Mouse (Mus musculus): ENCODE measurements around the gene Fli1. TPM values are rescaled to one million over a fixed set of nuclear protein-coding genes. Genes with fewer than 3 reads are reported as not detected.

The Fli1 gene
- polyA plus RNA-seq, 1 experiment from 2014 or later = 68.3 TPM

- peak; percentile 67 for ATAC-seq (ENCODE audit: insufficient number of reproducible peaks, low FRiP score, low TSS enrichment, low read depth)
- no peaks in the 10 kb centered on the region; the same call in 1 of the 2 replicates for H3K9me3 ChIP-seq (ENCODE audit: control insufficient read depth, low read length)
- WGBS = 42% methylated on average over 6 of the region's 6 CpGs
- H3K4me2 ChIP-seq (ENCODE audit: low read depth, severe bottlenecking) = no peak overlapping the region
- H3K4me1 ChIP-seq (ENCODE audit: control insufficient read depth, insufficient read depth, low read length) = peaks cover 7% of the 10 kb centered on the region; the same call in 1 of the 2 replicates
- DNase-seq (ENCODE audit: low spot score) = peak; percentile 52
- H3K36me3 ChIP-seq (ENCODE audit: control insufficient read depth, insufficient read depth, low read length) = peaks cover 12% of the 10 kb centered on the region; the same call in 1 of the 2 replicates
- peak overlapping the region; percentile 68; the same call in 1 of the 2 replicates for H3K27ac ChIP-seq (replicated peaks; ENCODE audit: low read depth, low read length)
- H3K9ac ChIP-seq (ENCODE audit: low read length) = no peak overlapping the region
- no peaks in the 10 kb centered on the region for H3K27me3 ChIP-seq (ENCODE audit: control insufficient read depth, insufficient read depth, low read length)
- no peak overlapping the region for H3K4me3 ChIP-seq (ENCODE audit: low read depth, low read length)
Observed at GRCm38 (mm10) chr9:32443817-32444216, 98.8 kb downstream of the Fli1 start.

- peak; percentile 9; the same call in 1 of the 2 replicates for ATAC-seq (ENCODE audit: insufficient number of reproducible peaks, low FRiP score, low TSS enrichment, low read depth)
- 79% methylated on average over 3 of the region's 3 CpGs for WGBS
- H3K9ac ChIP-seq (ENCODE audit: low read length) = no peak overlapping the region
- H3K4me2 ChIP-seq (ENCODE audit: low read depth, severe bottlenecking) = no peak overlapping the region
- H3K9me3 ChIP-seq (ENCODE audit: control insufficient read depth, low read length) = no peaks in the 10 kb centered on the region; the same call in 1 of the 2 replicates
- no peak overlapping the region for H3K4me3 ChIP-seq (ENCODE audit: low read depth, low read length)
- H3K4me1 ChIP-seq (ENCODE audit: control insufficient read depth, insufficient read depth, low read length) = peaks cover 7% of the 10 kb centered on the region; the same call in 1 of the 2 replicates
- H3K36me3 ChIP-seq (ENCODE audit: control insufficient read depth, insufficient read depth, low read length) = peaks cover 12% of the 10 kb centered on the region; the same call in 1 of the 2 replicates
- no peak for DNase-seq (ENCODE audit: low spot score)
- no peaks in the 10 kb centered on the region for H3K27me3 ChIP-seq (ENCODE audit: control insufficient read depth, insufficient read depth, low read length)
- peak overlapping the region; percentile 68 for H3K27ac ChIP-seq (replicated peaks; ENCODE audit: low read depth, low read length)
Observed at GRCm38 (mm10) chr9:32443115-32443514, 99.5 kb downstream of the Fli1 start.

DNA sequence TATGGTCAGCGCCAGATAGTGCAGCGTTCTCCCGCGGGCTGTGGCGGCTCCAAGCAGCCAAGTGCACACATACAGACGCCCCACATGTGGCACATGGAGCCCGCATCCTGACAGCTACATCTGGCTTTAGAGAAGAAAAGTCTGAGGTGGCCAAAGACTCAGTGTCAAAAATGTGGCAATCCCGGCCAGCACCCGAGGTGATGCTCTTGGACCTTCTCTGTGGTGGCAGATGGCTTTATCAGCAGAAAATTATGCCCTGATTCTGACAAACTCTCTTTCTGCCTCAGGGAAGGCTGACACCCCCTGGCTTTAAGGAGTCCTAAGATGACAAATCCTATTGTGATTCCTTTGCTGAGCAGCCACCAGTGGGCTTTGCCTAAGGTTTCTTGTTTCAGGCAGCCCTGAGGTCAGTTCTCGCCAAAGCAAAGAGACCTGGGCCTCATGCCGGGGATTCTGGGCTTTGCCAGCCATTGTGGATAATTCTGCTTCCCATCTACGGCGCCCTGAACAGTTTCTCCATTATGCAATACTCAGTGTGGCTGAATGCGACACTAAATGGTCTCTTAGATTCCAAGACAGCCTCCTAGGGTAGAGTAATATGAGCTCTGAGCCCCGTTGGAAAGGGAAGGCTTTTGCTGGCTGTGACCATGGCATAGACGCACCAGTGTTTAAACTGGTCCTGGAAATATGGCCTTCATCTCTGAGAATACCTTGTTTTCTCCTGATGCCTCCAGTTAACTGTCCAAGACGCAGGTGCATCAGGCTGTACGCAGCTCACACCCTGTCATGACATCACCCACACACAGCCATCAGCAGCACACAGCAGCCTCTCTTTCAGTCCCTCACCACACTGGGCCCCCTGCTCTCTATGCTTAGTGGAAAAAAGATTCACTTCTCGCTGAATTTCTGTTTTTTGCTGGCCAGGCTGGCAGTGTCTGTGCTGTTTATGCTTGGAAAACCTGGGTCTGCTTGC is 108.1 kb downstream of the Fli1 start:
- Histone ChIP-seq H3K27me3 (ENCODE audit: control insufficient read depth, insufficient read depth, low read length) (no peaks in the 10 kb centered on the region), H3K4me1 (ENCODE audit: control insufficient read depth, insufficient read depth, low read length) (no peaks in the 10 kb centered on the region), H3K36me3 (ENCODE audit: control insufficient read depth, insufficient read depth, low read length) (no peaks in the 10 kb centered on the region; the same call in 1 of the 2 replicates), H3K9ac (ENCODE audit: low read length) (no peak overlapping the region), H3K4me3 (ENCODE audit: low read depth, low read length) (no peak overlapping the region), H3K9me3 (ENCODE audit: control insufficient read depth, low read length) (no peaks in the 10 kb centered on the region), H3K4me2 (ENCODE audit: low read depth, severe bottlenecking) (no peak overlapping the region), H3K27ac (replicated peaks; ENCODE audit: low read depth, low read length) (no peak overlapping the region)
- DNase-seq (ENCODE audit: low spot score) (no peak), ATAC-seq (ENCODE audit: insufficient number of reproducible peaks, low FRiP score, low TSS enrichment, low read depth) (no peak)
- 87% methylated on average over 19 of the region's 19 CpGs for WGBS

DNA sequence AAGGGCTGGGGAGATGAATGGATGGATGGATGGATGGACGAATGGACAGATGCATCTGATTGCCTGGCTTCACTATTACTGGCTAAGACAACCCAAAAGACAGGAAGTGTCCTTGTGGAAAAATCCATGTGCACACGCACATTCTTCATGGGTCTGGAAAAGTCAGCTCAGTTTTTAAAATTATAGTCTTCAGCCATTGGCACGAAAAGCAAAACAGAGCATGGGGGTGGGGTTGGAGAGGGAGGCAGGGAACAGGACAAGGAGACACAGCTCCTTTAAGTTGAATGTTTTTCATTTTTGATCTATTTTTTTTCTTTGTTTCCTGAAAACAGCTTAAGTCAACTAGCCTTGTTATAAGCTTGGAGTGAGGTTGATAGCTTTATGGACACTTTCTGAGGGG is 111.6 kb downstream of the Fli1 start:
- ATAC-seq (ENCODE audit: insufficient number of reproducible peaks, low FRiP score, low TSS enrichment, low read depth) (no peak), DNase-seq (ENCODE audit: low spot score) (no peak)
- H3K9me3 ChIP-seq (ENCODE audit: control insufficient read depth, low read length) = no peaks in the 10 kb centered on the region
- WGBS = 85% methylated on average over 3 of the region's 3 CpGs
- H3K36me3 ChIP-seq (ENCODE audit: control insufficient read depth, insufficient read depth, low read length) = no peaks in the 10 kb centered on the region; the same call in 1 of the 2 replicates
- H3K9ac ChIP-seq (ENCODE audit: low read length) = no peak overlapping the region
- H3K27ac ChIP-seq (replicated peaks; ENCODE audit: low read depth, low read length) = no peak overlapping the region
- H3K4me3 ChIP-seq (ENCODE audit: low read depth, low read length) = no peak overlapping the region
- no peak overlapping the region for H3K4me2 ChIP-seq (ENCODE audit: low read depth, severe bottlenecking)
- H3K27me3 ChIP-seq (ENCODE audit: control insufficient read depth, insufficient read depth, low read length) = no peaks in the 10 kb centered on the region
- no peaks in the 10 kb centered on the region for H3K4me1 ChIP-seq (ENCODE audit: control insufficient read depth, insufficient read depth, low read length)

- no peaks in the 10 kb centered on the region for H3K27me3 ChIP-seq (ENCODE audit: control insufficient read depth, insufficient read depth, low read length)
- peaks cover 15% of the 10 kb centered on the region for H3K36me3 ChIP-seq (ENCODE audit: control insufficient read depth, insufficient read depth, low read length)
- H3K4me3 ChIP-seq (ENCODE audit: low read depth, low read length) = no peak overlapping the region
- DNase-seq (ENCODE audit: low spot score) (no peak), ATAC-seq (ENCODE audit: insufficient number of reproducible peaks, low FRiP score, low TSS enrichment, low read depth) (no peak)
- H3K9ac ChIP-seq (ENCODE audit: low read length) = no peak overlapping the region
- no peak overlapping the region for H3K4me2 ChIP-seq (ENCODE audit: low read depth, severe bottlenecking)
- H3K9me3 ChIP-seq (ENCODE audit: control insufficient read depth, low read length) = no peaks in the 10 kb centered on the region
- H3K4me1 ChIP-seq (ENCODE audit: control insufficient read depth, insufficient read depth, low read length) = no peaks in the 10 kb centered on the region
- no peak overlapping the region for H3K27ac ChIP-seq (replicated peaks; ENCODE audit: low read depth, low read length)
- 90% methylated on average over 7 of the region's 7 CpGs for WGBS
Observed at GRCm38 (mm10) chr9:32425321-32425720, 117.3 kb downstream of the Fli1 start.

GRCm38 (mm10) chr9:32420711-32421110 is 122.0 kb downstream of the Fli1 start:
- Histone ChIP-seq H3K4me1 (ENCODE audit: control insufficient read depth, insufficient read depth, low read length) (peaks cover 8% of the 10 kb centered on the region), H3K27me3 (ENCODE audit: control insufficient read depth, insufficient read depth, low read length) (no peaks in the 10 kb centered on the region), H3K36me3 (ENCODE audit: control insufficient read depth, insufficient read depth, low read length) (peaks cover 13% of the 10 kb centered on the region), H3K9me3 (ENCODE audit: control insufficient read depth, low read length) (no peaks in the 10 kb centered on the region), H3K4me3 (ENCODE audit: low read depth, low read length) (no peak overlapping the region), H3K27ac (replicated peaks; ENCODE audit: low read depth, low read length) (no peak overlapping the region), H3K9ac (ENCODE audit: low read length) (no peak overlapping the region), H3K4me2 (ENCODE audit: low read depth, severe bottlenecking) (no peak overlapping the region)
- DNase-seq (ENCODE audit: low spot score) (no peak), ATAC-seq (ENCODE audit: insufficient number of reproducible peaks, low FRiP score, low TSS enrichment, low read depth) (no peak)

DNA sequence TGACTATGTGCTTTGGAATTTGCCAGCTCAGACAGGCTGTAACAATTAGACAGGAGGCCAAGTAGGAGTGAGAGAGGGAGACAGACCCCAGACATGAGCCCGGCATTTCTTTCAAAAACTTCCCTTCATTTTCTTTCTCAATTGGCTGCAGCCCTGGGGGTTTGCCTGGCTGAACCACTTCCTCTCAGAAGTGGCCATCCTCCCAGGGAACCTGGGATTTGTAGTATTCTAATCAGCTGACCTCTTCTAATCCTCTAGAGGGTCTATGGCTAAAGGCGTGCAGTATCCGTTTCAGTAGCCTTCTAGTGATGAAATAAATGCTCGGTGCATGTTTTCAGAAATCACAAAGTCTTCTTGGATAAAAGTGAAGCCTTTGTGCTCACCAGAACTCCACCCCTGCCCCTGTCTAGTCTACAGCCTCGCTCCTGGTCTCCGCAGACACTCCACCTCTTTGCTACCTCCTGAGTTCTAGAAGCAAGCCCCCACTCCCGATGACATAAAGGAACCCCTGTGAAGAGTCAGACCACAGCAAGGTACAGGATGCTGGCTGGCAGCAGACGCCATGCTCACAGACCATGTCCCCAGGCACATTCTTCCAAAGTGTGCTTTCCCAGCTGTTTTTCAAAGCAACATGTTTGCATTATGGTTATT is 125.1 kb downstream of the Fli1 start:
- H3K9me3 ChIP-seq (ENCODE audit: control insufficient read depth, low read length) = no peaks in the 10 kb centered on the region
- H3K27me3 ChIP-seq (ENCODE audit: control insufficient read depth, insufficient read depth, low read length) = no peaks in the 10 kb centered on the region
- H3K9ac ChIP-seq (ENCODE audit: low read length) = no peak overlapping the region
- ATAC-seq (ENCODE audit: insufficient number of reproducible peaks, low FRiP score, low TSS enrichment, low read depth) = no peak
- 44% methylated on average over 8 of the region's 8 CpGs for WGBS
- peaks cover 3% of the 10 kb centered on the region; the same call in 1 of the 2 replicates for H3K36me3 ChIP-seq (ENCODE audit: control insufficient read depth, insufficient read depth, low read length)
- H3K27ac ChIP-seq (replicated peaks; ENCODE audit: low read depth, low read length) = peak overlapping the region; percentile 40; the same call in 1 of the 2 replicates
- no peak overlapping the region for H3K4me2 ChIP-seq (ENCODE audit: low read depth, severe bottlenecking)
- no peak overlapping the region for H3K4me3 ChIP-seq (ENCODE audit: low read depth, low read length)
- H3K4me1 ChIP-seq (ENCODE audit: control insufficient read depth, insufficient read depth, low read length) = peaks cover 8% of the 10 kb centered on the region
- peak; percentile 32 for DNase-seq (ENCODE audit: low spot score)

- WGBS = 91% methylated on average over 3 of the region's 3 CpGs
- no peak overlapping the region for H3K9ac ChIP-seq (ENCODE audit: low read length)
- no peak for DNase-seq (ENCODE audit: low spot score)
- H3K36me3 ChIP-seq (ENCODE audit: control insufficient read depth, insufficient read depth, low read length) = no peaks in the 10 kb centered on the region
- no peak overlapping the region for H3K27ac ChIP-seq (replicated peaks; ENCODE audit: low read depth, low read length)
- no peak overlapping the region for H3K4me2 ChIP-seq (ENCODE audit: low read depth, severe bottlenecking)
- no peaks in the 10 kb centered on the region for H3K27me3 ChIP-seq (ENCODE audit: control insufficient read depth, insufficient read depth, low read length)
- no peak overlapping the region for H3K4me3 ChIP-seq (ENCODE audit: low read depth, low read length)
- ATAC-seq (ENCODE audit: insufficient number of reproducible peaks, low FRiP score, low TSS enrichment, low read depth) = no peak
- peaks cover 8% of the 10 kb centered on the region for H3K4me1 ChIP-seq (ENCODE audit: control insufficient read depth, insufficient read depth, low read length)
- no peaks in the 10 kb centered on the region for H3K9me3 ChIP-seq (ENCODE audit: control insufficient read depth, low read length)
Observed at GRCm38 (mm10) chr9:32415952-32416351, 126.7 kb downstream of the Fli1 start.

Measured in limb, embryonic 11.5 days (tissue).